Mouse (Mus musculus) kidney, embryonic 15.5 days (tissue): ENCODE measurements around the gene Xpo1. TPM values are rescaled to one million over a fixed set of nuclear protein-coding genes. Genes with fewer than 3 reads are reported as not detected.
"Not testable (repeated sequence)": the region's sequence is repeated elsewhere in the genome, so short reads cannot be mapped to it uniquely, and the experiment has no call there.

Source experiments
- ATAC-seq: fragments of 200-750 bp; cut with Nextera tagmentation; replicated peaks from 2 replicates; pipeline ENCODE4 v1.8.0; 2017; ENCODE audit warnings: moderate TSS enrichment; ENCODE audit not compliant: low FRiP score
- H3K27ac ChIP-seq: fragments of 300-500 bp; sonication (generic); 2 replicates; pipeline ENCODE4 v1.5.1; 2015; ENCODE audit warnings: mild to moderate bottlenecking, inconsistent platforms
- H3K27me3 ChIP-seq: fragments of 300-500 bp; sonication (generic); 2 replicates; pipeline ENCODE4 v1.6.1; 2015; ENCODE audit warnings: inconsistent platforms
- H3K36me3 ChIP-seq: fragments of 300-500 bp; sonication (generic); 2 replicates; pipeline ENCODE4 v1.6.1; 2015; ENCODE audit warnings: inconsistent platforms
- H3K4me1 ChIP-seq: fragments of 300-500 bp; sonication (generic); 2 replicates; pipeline ENCODE4 v1.6.1; 2015; ENCODE audit warnings: inconsistent platforms
- H3K4me2 ChIP-seq: fragments of 300-500 bp; sonication (generic); 2 replicates; pipeline ENCODE4 v1.6.1; 2015; ENCODE audit warnings: moderate library complexity, mild to moderate bottlenecking, inconsistent platforms
- H3K4me3 ChIP-seq: fragments of 300-500 bp; sonication (generic); replicated peaks from 2 replicates; pipeline ENCODE4 v1.5.1; 2015; ENCODE audit warnings: mild to moderate bottlenecking, inconsistent platforms
- H3K9ac ChIP-seq: fragments of 300-500 bp; sonication (generic); 2 replicates; pipeline ENCODE4 v1.6.1; 2015; ENCODE audit warnings: mild to moderate bottlenecking, inconsistent platforms
- H3K9me3 ChIP-seq: fragments of 300-500 bp; sonication (generic); replicated peaks from 2 replicates; pipeline ENCODE4 v1.6.1; 2016; ENCODE audit warnings: inconsistent platforms
- WGBS: fragments of 180-500 bp; shearing (Covaris S2); methylation state at CpG from one replicate; pipeline ENCODE4 v1.1.7; 2015; ENCODE audit warnings: mixed read lengths; 5-methylcytosine and 5-hydroxymethylcytosine counted together
- polyA plus RNA-seq: library from polyadenylated mRNA; unstranded; fragments of >200 nt; fragmentation: Nextera tagmentation; extraction: Ambion mirVana; gene quantifications from 2 replicates; pipeline ENCODE4 v1.2.1, GENCODE M21; 2015

The Xpo1 gene
- polyA plus RNA-seq, 1 experiment from 2014 or later, result 102 TPM

GRCm38 (mm10) chr11:23305101-23305672 is 49.3 kb downstream of the Xpo1 start:
- peak overlapping the region; percentile 98 for H3K4me3 ChIP-seq
- 33% methylated on average over 10 of the region's 10 CpGs for WGBS
- peak overlapping the region; percentile 99 for H3K27ac ChIP-seq
- not testable (repeated sequence) for H3K27me3 ChIP-seq, ATAC-seq, H3K9me3 ChIP-seq, H3K36me3 ChIP-seq
- peak overlapping the region; percentile 65 for H3K4me2 ChIP-seq
- peak overlapping the region; percentile 96 for H3K9ac ChIP-seq
- H3K4me1 ChIP-seq, result peaks cover 11% of the 10 kb centered on the region

GRCm38 (mm10) chr11:23305673-23306608 is 50.1 kb downstream of the Xpo1 start:
- Histone ChIP-seq H3K4me3 (peak overlapping the region; percentile 98), H3K27ac (peak overlapping the region; percentile 99), H3K9ac (peak overlapping the region; percentile 96), H3K4me1 (peaks cover 11% of the 10 kb centered on the region), H3K36me3 (no peaks in the 10 kb centered on the region), H3K9me3 (no peaks in the 10 kb centered on the region), H3K4me2 (peak overlapping the region; percentile 65), H3K27me3 (no peaks in the 10 kb centered on the region)
- under 1% methylated on average over 75 of the region's 98 CpGs for WGBS
- peak; percentile 97 for ATAC-seq

- H3K9me3 ChIP-seq, result no peaks in the 10 kb centered on the region
- WGBS, result under 1% methylated on average over 48 of the region's 80 CpGs
- ATAC-seq, result peak; percentile 74
- H3K4me3 ChIP-seq, result peak within 1 kb of the TSS; percentile 98
- peaks cover 5% of the 10 kb centered on the region for H3K36me3 ChIP-seq
- peak within 1 kb of the TSS; percentile 65 for H3K4me2 ChIP-seq
- H3K27ac ChIP-seq, result peak within 1 kb of the TSS; percentile 99
- H3K9ac ChIP-seq, result peak within 1 kb of the TSS; percentile 96
- peaks cover 13% of the 10 kb centered on the region for H3K4me1 ChIP-seq
- H3K27me3 ChIP-seq, result no peaks in the 10 kb centered on the region
These were observed 51.1 kb downstream of the Xpo1 start, which contains the start of gene Usp34 for GRCm38 (mm10) chr11:23306764-23307565. Gene Usp34 (plus strand): TSS chr11:23306895.

GRCm38 (mm10) chr11:23307566-23307920 is 51.7 kb downstream of the Xpo1 start:
- WGBS, result 2% methylated on average over 6 of the region's 6 CpGs
- no peaks in the 10 kb centered on the region for H3K27me3 ChIP-seq
- peak overlapping the region; percentile 96 for H3K9ac ChIP-seq
- H3K27ac ChIP-seq, result peak overlapping the region; percentile 99
- peaks cover 10% of the 10 kb centered on the region for H3K36me3 ChIP-seq
- H3K4me1 ChIP-seq, result peaks cover 15% of the 10 kb centered on the region
- H3K4me3 ChIP-seq, result peak overlapping the region; percentile 98
- peak overlapping the region; percentile 65 for H3K4me2 ChIP-seq
- ATAC-seq, result no peak
- no peaks in the 10 kb centered on the region for H3K9me3 ChIP-seq

GRCm38 (mm10) chr11:23313496-23313895 is 57.7 kb downstream of the Xpo1 start:
- no peak overlapping the region for H3K9ac ChIP-seq
- 91% methylated on average over 1 of the region's 1 CpGs for WGBS
- no peak overlapping the region for H3K4me3 ChIP-seq
- H3K9me3 ChIP-seq, result no peaks in the 10 kb centered on the region
- H3K36me3 ChIP-seq, result peaks cover 24% of the 10 kb centered on the region
- no peak overlapping the region for H3K27ac ChIP-seq
- no peak overlapping the region for H3K4me2 ChIP-seq
- no peaks in the 10 kb centered on the region for H3K27me3 ChIP-seq
- H3K4me1 ChIP-seq, result peaks cover 9% of the 10 kb centered on the region
- no peak for ATAC-seq

GRCm38 (mm10) chr11:23329413-23329812 is 73.6 kb downstream of the Xpo1 start:
- no peak overlapping the region for H3K9ac ChIP-seq
- H3K27ac ChIP-seq, result no peak overlapping the region
- WGBS, result 88% methylated on average over 2 of the region's 2 CpGs
- no peak for ATAC-seq
- no peak overlapping the region for H3K4me2 ChIP-seq
- H3K36me3 ChIP-seq, result peaks cover 16% of the 10 kb centered on the region; the same call in 1 of the 2 replicates
- H3K4me1 ChIP-seq, result no peaks in the 10 kb centered on the region
- H3K27me3 ChIP-seq, result no peaks in the 10 kb centered on the region
- no peak overlapping the region for H3K4me3 ChIP-seq
- no peaks in the 10 kb centered on the region for H3K9me3 ChIP-seq

GRCm38 (mm10) chr11:23332136-23332535 is 76.3 kb downstream of the Xpo1 start:
- Histone ChIP-seq H3K9me3 (no peaks in the 10 kb centered on the region), H3K9ac (no peak overlapping the region), H3K4me3 (no peak overlapping the region), H3K27ac (no peak overlapping the region), H3K4me1 (no peaks in the 10 kb centered on the region), H3K36me3 (peaks cover 28% of the 10 kb centered on the region; the same call in 1 of the 2 replicates), H3K4me2 (no peak overlapping the region), H3K27me3 (no peaks in the 10 kb centered on the region)
- 78% methylated on average over 3 of the region's 3 CpGs for WGBS
- ATAC-seq, result no peak

GRCm38 (mm10) chr11:23335160-23335559 is 79.3 kb downstream of the Xpo1 start:
- Histone ChIP-seq H3K9ac (no peak overlapping the region), H3K4me3 (no peak overlapping the region), H3K27ac (no peak overlapping the region), H3K4me2 (no peak overlapping the region), H3K4me1 (no peaks in the 10 kb centered on the region), H3K36me3 (peaks cover 32% of the 10 kb centered on the region), H3K27me3 (no peaks in the 10 kb centered on the region), H3K9me3 (no peaks in the 10 kb centered on the region)
- 75% methylated on average over 1 of the region's 1 CpGs for WGBS
- no peak for ATAC-seq

Other genes starting within 250 kb of the Xpo1 start
- 2.4 and 2.8 TPM in 2 replicates for gene Fam161a, start 248.5 kb upstream of the Xpo1 start, polyA plus RNA-seq
- 25.6 and 27.5 TPM in 2 replicates for gene Usp34, start 50.9 kb downstream of the Xpo1 start, polyA plus RNA-seq
- gene Ahsa2, start 242.0 kb downstream of the Xpo1 start, polyA plus RNA-seq, result 75.5 and 86.8 TPM in 2 replicates